Mouse (Mus musculus) left cerebral cortex, postnatal 36 days (tissue): ENCODE data around the gene Wdr74. TPM values are rescaled to one million over a fixed set of nuclear protein-coding genes. Genes with fewer than 3 reads are reported as not detected.
"Not testable (repeated sequence)": the region's sequence is repeated elsewhere in the genome, so short reads cannot be mapped to it uniquely, and the experiment has no call there.

Experiments used
- DNase-seq, 2 experiments: peaks; one replicate each; pipeline ENCODE4 v3.0.0; 2021 to 2022; ENCODE audit warnings: low spot score in 2 of 2, mixed read lengths in 1 of 2
- intact Hi-C: fragments of 180-260 bp; cut with DNase I; formaldehyde crosslinking; loops from one replicate; pipeline ENCODE4 v1.15.1; 2025
- total RNA-seq, 2 experiments: library from RNA; stranded (reverse); gene quantifications; 2 replicates each; pipeline ENCODE4 v1.2.3; 2021

Wdr74 gene
- total RNA-seq, 2 experiments from 2014 or later: 50.8 to 55.2 TPM

GRCm38 (mm10) chr19:8714653-8715481 is 20.8 kb upstream of the Wdr74 start:
- intact Hi-C loops: loop anchor here (5.0 kb wide), 1 partner anchor 53 kb away; the partner anchor contains the start of gene Chrm1
- DNase-seq: no peak

- intact Hi-C loops: no loop called here
- DNase-seq: no peak
Observed at GRCm38 (mm10) chr19:8715868-8716766, 19.5 kb upstream of the Wdr74 start.

- intact Hi-C loops: no loop called here
- no peak for DNase-seq
Observed at GRCm38 (mm10) chr19:8716767-8717475, 18.7 kb upstream of the Wdr74 start.

- intact Hi-C loops: no loop called here
Observed at GRCm38 (mm10) chr19:8718357-8718756, 17.3 kb upstream of the Wdr74 start.

GRCm38 (mm10) chr19:8719037-8719436 is 16.6 kb upstream of the Wdr74 start:
- intact Hi-C loops, DNase-seq: not testable (repeated sequence)

More at GRCm38 (mm10) chr19:8718357-8718756, 17.3 kb upstream of the Wdr74 start:
- DNase-seq: peak in 1 of 2 experiments; percentile 21

- no peak for DNase-seq
- intact Hi-C loops: no loop called here
Observed at GRCm38 (mm10) chr19:8721378-8721777, 14.2 kb upstream of the Wdr74 start.

- intact Hi-C loops: no loop called here
- DNase-seq: no peak
Observed at GRCm38 (mm10) chr19:8722021-8722420, 13.6 kb upstream of the Wdr74 start.

GRCm38 (mm10) chr19:8722559-8722906 is 13.1 kb upstream of the Wdr74 start:
- intact Hi-C loops: no loop called here
- no peak for DNase-seq

GRCm38 (mm10) chr19:8722907-8723573 is 12.6 kb upstream of the Wdr74 start, which contains the start of gene Slc3a2:
Slc3a2 (minus strand) TSS chr19:8723369.
- intact Hi-C loops: no loop called here
- peak; percentile 96 to 98 for DNase-seq

GRCm38 (mm10) chr19:8723574-8724346 is 11.9 kb upstream of the Wdr74 start:
- DNase-seq: peak in 1 of 2 experiments; percentile 9
- intact Hi-C loops: no loop called here

GRCm38 (mm10) chr19:8724392-8724791 is 11.2 kb upstream of the Wdr74 start:
- no peak for DNase-seq
- intact Hi-C loops: no loop called here

GRCm38 (mm10) chr19:8725081-8725613 is 10.5 kb upstream of the Wdr74 start:
- intact Hi-C loops: no loop called here
- no peak for DNase-seq

- no peak for DNase-seq
- intact Hi-C loops: no loop called here
Observed at GRCm38 (mm10) chr19:8726609-8727390, 8.8 kb upstream of the Wdr74 start.

GRCm38 (mm10) chr19:8727495-8728114 is 8.0 kb upstream of the Wdr74 start:
- DNase-seq: no peak
- intact Hi-C loops: no loop called here

GRCm38 (mm10) chr19:8728335-8729099 is 7.1 kb upstream of the Wdr74 start:
- intact Hi-C loops, DNase-seq: not testable (repeated sequence)

GRCm38 (mm10) chr19:8734334-8734733 is 1.3 kb upstream of the Wdr74 start:
- DNase-seq: no peak
- intact Hi-C loops: no loop called here

- intact Hi-C loops: no loop called here
- no peak for DNase-seq
Observed at GRCm38 (mm10) chr19:8736160-8736467, 487 bp downstream of the Wdr74 start.
